ENCODE assay signal across 32 mouse cellular contexts in genomic region chr2:117842309-117842986, GRCm38 (mm10).
DNase-seq lines count a peak whose midpoint lies in the region; ATAC-seq and TF ChIP-seq lines count a peak whose summit lies in the region.
"Had no signal": no experiment of that assay in that cellular context is flagged by ENCODE, and none has a peak within 500 bp of the region (broad histone marks: within the 10 kb centered on the region; RNA-seq: fewer than 3 reads in every experiment).

No protein-coding gene starts in this region.

- no peak overlapping the region for H3K9ac ChIP-seq in lung, embryonic 14.5 days
- no peak overlapping the region for H3K9ac ChIP-seq in forebrain, embryonic 13.5 days
- H3K9ac ChIP-seq: embryonic facial prominence, embryonic 13.5 days; forebrain, embryonic 12.5 days; forebrain, postnatal 0 days; heart, embryonic 13.5 days; hindbrain, embryonic 14.5 days had no signal

- no peaks in the 10 kb centered on the region for H3K36me3 ChIP-seq in lung, embryonic 14.5 days (ENCODE audit: insufficient read depth)
- no peaks in the 10 kb centered on the region for H3K36me3 ChIP-seq in splenic B cell, adult 2 months (ENCODE audit: control insufficient read depth, insufficient read depth, low read length, poor library complexity, severe bottlenecking)
- H3K36me3 ChIP-seq in forebrain, embryonic 13.5 days (ENCODE audit: poor library complexity, severe bottlenecking) = no peaks in the 10 kb centered on the region
- H3K36me3 ChIP-seq: embryonic facial prominence, embryonic 10.5 days; embryonic facial prominence, embryonic 13.5 days; forebrain, embryonic 12.5 days; heart, embryonic 10.5 days; heart, embryonic 13.5 days had no signal

- TF ChIP-seq POLR2A in lung, adult 2 months (IDR thresholded peaks at IDR 0.05; ENCODE audit: borderline replicate concordance, extremely low read depth, low read depth, low read length) = no peak

- H3K27me3 ChIP-seq in lung, embryonic 14.5 days (ENCODE audit: insufficient read depth, low read length) = no peaks in the 10 kb centered on the region
- H3K27me3 ChIP-seq in splenic B cell, adult 2 months (ENCODE audit: control insufficient read depth, insufficient read depth, low read length, poor library complexity, severe bottlenecking) = no peaks in the 10 kb centered on the region
- H3K27me3 ChIP-seq in forebrain, embryonic 13.5 days = no peaks in the 10 kb centered on the region
- H3K27me3 ChIP-seq: embryonic facial prominence, embryonic 13.5 days; forebrain, embryonic 12.5 days; heart, embryonic 13.5 days; Patski had no signal

- no peak overlapping the region for H3K4me2 ChIP-seq in lung, embryonic 14.5 days
- H3K4me2 ChIP-seq in forebrain, embryonic 13.5 days = no peak overlapping the region
- H3K4me2 ChIP-seq: embryonic facial prominence, embryonic 13.5 days; forebrain, embryonic 12.5 days; heart, embryonic 13.5 days; hindbrain, embryonic 14.5 days had no signal

- peak; percentile 49 for DNase-seq in lung, embryonic 14.5 days
- DNase-seq in lung, postnatal 25 days (ENCODE audit: low spot score) = no peak
- DNase-seq in splenic B cell, adult 2 months (ENCODE audit: low read depth, low spot score) = peak; percentile 46
- no peak for DNase-seq in lung, adult 2 months
- DNase-seq in MN1 (ENCODE audit: low spot score) = no peak
- DNase-seq: adrenal gland, postnatal 10 days; adrenal gland, postnatal 36 days; cerebellum, adult 11 months; cerebellum, adult 2 months; cerebellum, postnatal 10 days; embryo, embryonic 11 days; forebrain, postnatal 0 days; gastrocnemius, adult 2 months; gastrocnemius, postnatal 14 days; heart, adult 2 months; heart, postnatal 14 days; heart, postnatal 4 days had no signal

- H3K4me1 ChIP-seq in lung, embryonic 14.5 days (ENCODE audit: insufficient read depth) = no peaks in the 10 kb centered on the region
- peaks cover 7% of the 10 kb centered on the region for H3K4me1 ChIP-seq in lung, adult 2 months (ENCODE audit: control insufficient read depth, insufficient read depth, low read length)
- H3K4me1 ChIP-seq in forebrain, embryonic 13.5 days = no peaks in the 10 kb centered on the region
- H3K4me1 ChIP-seq: embryonic facial prominence, embryonic 10.5 days; forebrain, embryonic 12.5 days; heart, embryonic 10.5 days had no signal

- no peak overlapping the region for H3K4me3 ChIP-seq in lung, embryonic 14.5 days (ENCODE audit: low read depth, low read length)
- H3K4me3 ChIP-seq in lung, adult 2 months (replicated peaks; ENCODE audit: extremely low read depth, low read depth, low read length) = no peak overlapping the region
- no peak overlapping the region for H3K4me3 ChIP-seq in forebrain, embryonic 13.5 days
- H3K4me3 ChIP-seq: embryonic facial prominence, embryonic 10.5 days; embryonic facial prominence, embryonic 13.5 days; erythroblast, embryonic 14.5 days; forebrain, embryonic 12.5 days; gastrocnemius, adult 2 months; heart, adult 2 months; heart, embryonic 10.5 days; heart, embryonic 13.5 days had no signal

- no peak for ATAC-seq in lung, embryonic 14.5 days (ENCODE audit: insufficient read depth)
- peak; percentile 58 for ATAC-seq in common myeloid progenitor, adult 5-6 weeks (replicated peaks; ENCODE audit: low read depth, poor library complexity, severe bottlenecking)
- ATAC-seq in megakaryocyte progenitor cell, adult 5-6 weeks (replicated peaks; ENCODE audit: poor library complexity) = peak; percentile 65
- ATAC-seq in forebrain, embryonic 13.5 days = no peak
- ATAC-seq: CD4-positive, CD25-positive, alpha-beta regulatory T cell, adult 4 months; forebrain, postnatal 0 days; hindbrain, postnatal 0 days; inflammation-experienced regulatory T-cells, adult 6 months; intestine, embryonic 16.5 days; Patski had no signal

- no peak for TF ChIP-seq CTCF in lung, embryonic 14.5 days (IDR thresholded peaks at IDR 0.05; ENCODE audit: low read depth)
- no peak for TF ChIP-seq CTCF in lung, adult 2 months (IDR thresholded peaks at IDR 0.05; ENCODE audit: insufficient read depth, low read length)

- no peaks in the 10 kb centered on the region for H3K9me3 ChIP-seq in lung, embryonic 14.5 days (ENCODE audit: low read depth, low read length)
- H3K9me3 ChIP-seq in forebrain, embryonic 13.5 days (replicated peaks) = no peaks in the 10 kb centered on the region
- H3K9me3 ChIP-seq: embryonic facial prominence, embryonic 10.5 days; embryonic facial prominence, embryonic 13.5 days; forebrain, embryonic 12.5 days; heart, embryonic 10.5 days; heart, embryonic 13.5 days had no signal

- H3K27ac ChIP-seq in lung, embryonic 14.5 days (ENCODE audit: low read depth) = no peak overlapping the region
- no peak overlapping the region for H3K27ac ChIP-seq in forebrain, embryonic 13.5 days
- H3K27ac ChIP-seq: embryonic facial prominence, embryonic 10.5 days; embryonic facial prominence, embryonic 13.5 days; forebrain, embryonic 12.5 days; gastrocnemius, adult 2 months; heart, adult 2 months; heart, embryonic 10.5 days; heart, embryonic 13.5 days; hindbrain, embryonic 14.5 days; hindbrain, postnatal 0 days had no signal

- 37% methylated on average over 1 of the region's 1 CpGs for WGBS in lung, embryonic 14.5 days
- WGBS in lung, adult 2 months = 84% methylated on average over 1 of the region's 1 CpGs
- 64% methylated on average over 1 of the region's 1 CpGs for WGBS in forebrain, embryonic 13.5 days

Comparison
In these comparisons a context has a peak if more than half of its experiments do, and no peak if none do; other contexts are left out.
1. DNase-seq: peak in lung, embryonic 14.5 days (single experiment) and splenic B cell, adult 2 months (single experiment); none in lung, postnatal 25 days (single experiment), lung, adult 2 months (single experiment) and MN1 (single experiment).
2. ATAC-seq: peak in common myeloid progenitor, adult 5-6 weeks (single experiment) and megakaryocyte progenitor cell, adult 5-6 weeks (single experiment); none in lung, embryonic 14.5 days (single experiment) and forebrain, embryonic 13.5 days (single experiment).